Mouse (Mus musculus) lung, postnatal 10 days (tissue): Measurements from ENCODE around the gene Rnf135.
"Not testable (repeated sequence)": the region's sequence is repeated elsewhere in the genome, so short reads cannot be mapped to it uniquely, and the experiment has no call there.

Experiments
- DNase-seq: peaks from one replicate; pipeline ENCODE4 v3.0.0; 2021

Rnf135 gene

GRCm38 (mm10) chr11:80163362-80164116, 20.1 kb upstream of the Rnf135 start:
- DNase-seq = no peak

GRCm38 (mm10) chr11:80164224-80164623, 19.4 kb upstream of the Rnf135 start:
- no peak for DNase-seq

- no peak for DNase-seq
Measured at GRCm38 (mm10) chr11:80168121-80168520, 15.5 kb upstream of the Rnf135 start.

- no peak for DNase-seq
Measured at GRCm38 (mm10) chr11:80168611-80169249, 14.9 kb upstream of the Rnf135 start.

- DNase-seq = no peak
Measured at GRCm38 (mm10) chr11:80169629-80170028, 14.0 kb upstream of the Rnf135 start.

- DNase-seq = no peak
Measured at GRCm38 (mm10) chr11:80170351-80170750, 13.3 kb upstream of the Rnf135 start.

- DNase-seq = no peak
Measured at GRCm38 (mm10) chr11:80171884-80172283, 11.8 kb upstream of the Rnf135 start.

- DNase-seq = no peak
Measured at GRCm38 (mm10) chr11:80173963-80174670, 9.5 kb upstream of the Rnf135 start.

- peak; percentile 41 for DNase-seq
Measured at GRCm38 (mm10) chr11:80176911-80177895, 6.4 kb upstream of the Rnf135 start.

- DNase-seq = no peak
Measured at GRCm38 (mm10) chr11:80178316-80178715, 5.3 kb upstream of the Rnf135 start.

- no peak for DNase-seq
Measured at GRCm38 (mm10) chr11:80181021-80181749, 2.5 kb upstream of the Rnf135 start.

GRCm38 (mm10) chr11:80183054-80183704, 472 bp upstream of the Rnf135 start:
- not testable (repeated sequence) for DNase-seq

- no peak for DNase-seq
Measured at GRCm38 (mm10) chr11:80184531-80185071, 950 bp downstream of the Rnf135 start.

GRCm38 (mm10) chr11:80185441-80185976, 1.9 kb downstream of the Rnf135 start:
- DNase-seq = not testable (repeated sequence)

GRCm38 (mm10) chr11:80190280-80190679, 6.6 kb downstream of the Rnf135 start:
- peak; percentile 40 for DNase-seq

GRCm38 (mm10) chr11:80193827-80194226, 10.2 kb downstream of the Rnf135 start:
- DNase-seq = no peak

- no peak for DNase-seq
Measured at GRCm38 (mm10) chr11:80196351-80196750, 12.7 kb downstream of the Rnf135 start.

GRCm38 (mm10) chr11:80199316-80199715, 15.7 kb downstream of the Rnf135 start:
- no peak for DNase-seq

GRCm38 (mm10) chr11:80199773-80200172, 16.1 kb downstream of the Rnf135 start:
- DNase-seq = no peak

- peak; percentile 30 for DNase-seq
Measured at GRCm38 (mm10) chr11:80200326-80200725, 16.7 kb downstream of the Rnf135 start.

- no peak for DNase-seq
Measured at GRCm38 (mm10) chr11:80202296-80202695, 18.6 kb downstream of the Rnf135 start.
